Mouse (Mus musculus): ENCODE data around the gene Ccdc107.
"Not testable (repeated sequence)": the region's sequence is repeated elsewhere in the genome, so short reads cannot be mapped to it uniquely, and the experiment has no call there.

The Ccdc107 gene

DNA sequence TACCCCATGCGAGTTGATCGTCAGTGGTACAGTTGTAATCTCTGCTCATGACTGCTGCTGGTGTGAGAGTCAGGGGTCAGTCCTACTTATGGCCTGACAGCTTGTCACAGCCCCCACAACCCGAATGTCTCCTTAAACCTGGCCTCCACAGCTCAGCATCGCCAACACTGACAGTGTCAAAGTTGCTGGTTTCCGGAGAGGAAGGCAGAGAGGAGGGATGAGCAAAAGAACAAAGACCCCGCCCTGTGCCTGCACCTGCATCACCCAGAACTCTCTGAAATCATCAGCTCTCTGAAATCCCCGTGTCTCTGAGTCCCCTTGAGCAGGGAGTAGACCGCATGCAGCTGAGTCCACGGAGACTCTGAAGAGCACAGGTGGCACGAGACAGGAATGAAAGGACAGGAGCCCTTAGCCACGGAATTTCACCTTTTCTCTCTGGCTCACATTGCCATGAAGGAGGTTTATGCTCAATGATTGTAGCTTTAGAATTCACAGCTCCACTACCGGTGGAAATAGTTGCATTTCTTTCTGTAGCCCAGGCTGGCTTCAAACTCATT lies 9.1 kb upstream of the Ccdc107 start, which contains the start of gene Sit1:
Sit1 (minus strand) TSS at position 200 of the 557 bp plus-strand sequence.
- in situ Hi-C loops (cut with MboI): loop anchor here (5.0 kb wide), 1 partner anchor 41 kb away; the partner anchor contains the start of gene Tesk1

DNA sequence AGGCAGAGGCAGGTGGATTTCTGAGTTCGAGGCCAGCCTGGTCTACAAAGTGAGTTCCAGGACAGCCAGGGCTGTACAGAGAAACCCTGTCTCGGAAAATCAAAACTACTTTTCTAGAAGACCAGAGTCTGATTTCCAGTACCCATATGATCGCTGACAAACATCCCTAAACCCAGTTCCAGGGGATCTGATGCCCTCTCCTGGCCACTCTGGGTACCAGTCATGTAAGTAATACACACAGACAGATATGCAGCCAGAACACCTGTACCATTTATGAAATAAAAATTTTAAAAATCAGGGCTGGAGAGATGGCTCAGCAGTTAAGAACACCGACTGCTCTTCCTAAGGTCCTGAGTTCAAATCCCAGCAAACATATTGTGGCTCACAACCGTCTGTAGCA lies 7.0 kb upstream of the Ccdc107 start:
- in situ Hi-C loops (cut with MboI): not testable (repeated sequence)

DNA sequence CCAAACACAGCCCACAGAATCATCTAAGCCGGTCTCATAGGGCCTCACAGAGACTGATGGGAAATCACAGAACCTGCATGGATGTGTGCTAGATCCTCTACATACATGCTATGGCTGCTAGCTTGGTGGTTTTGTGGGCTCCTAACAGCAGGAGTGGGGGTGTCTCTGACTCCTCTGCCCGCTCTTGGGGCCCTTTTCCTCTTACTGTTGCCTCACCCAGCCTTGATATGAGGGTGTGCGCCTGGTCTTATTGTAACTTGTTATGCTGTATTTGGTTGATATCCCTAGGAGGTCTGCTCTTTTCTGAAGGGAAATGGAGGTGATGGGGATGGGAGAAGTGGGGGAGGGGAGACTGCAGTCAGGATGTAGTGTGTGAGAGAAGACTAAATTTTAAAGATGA lies 3.1 kb upstream of the Ccdc107 start:
- in situ Hi-C loops (cut with MboI): no loop called here

DNA sequence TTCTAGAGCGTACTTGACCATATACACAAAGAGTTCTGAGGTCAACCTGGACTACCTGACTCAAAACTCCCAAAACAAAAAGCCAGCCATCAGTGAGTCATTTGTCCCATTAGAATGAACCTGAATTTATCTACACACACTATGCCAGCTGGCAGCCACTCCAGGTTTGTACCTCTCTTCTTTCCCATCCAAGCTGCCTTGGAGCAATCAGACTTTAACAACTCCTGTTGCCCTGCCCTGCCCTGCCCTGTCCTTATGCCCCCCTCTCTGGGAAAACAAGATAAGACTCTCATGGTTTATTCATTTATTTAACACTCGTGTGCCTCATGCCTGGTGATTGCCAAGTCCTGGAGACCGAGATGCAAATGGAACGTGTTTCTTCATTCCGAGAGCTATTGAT lies 1.9 kb upstream of the Ccdc107 start:
- in situ Hi-C loops (cut with MboI): no loop called here

DNA sequence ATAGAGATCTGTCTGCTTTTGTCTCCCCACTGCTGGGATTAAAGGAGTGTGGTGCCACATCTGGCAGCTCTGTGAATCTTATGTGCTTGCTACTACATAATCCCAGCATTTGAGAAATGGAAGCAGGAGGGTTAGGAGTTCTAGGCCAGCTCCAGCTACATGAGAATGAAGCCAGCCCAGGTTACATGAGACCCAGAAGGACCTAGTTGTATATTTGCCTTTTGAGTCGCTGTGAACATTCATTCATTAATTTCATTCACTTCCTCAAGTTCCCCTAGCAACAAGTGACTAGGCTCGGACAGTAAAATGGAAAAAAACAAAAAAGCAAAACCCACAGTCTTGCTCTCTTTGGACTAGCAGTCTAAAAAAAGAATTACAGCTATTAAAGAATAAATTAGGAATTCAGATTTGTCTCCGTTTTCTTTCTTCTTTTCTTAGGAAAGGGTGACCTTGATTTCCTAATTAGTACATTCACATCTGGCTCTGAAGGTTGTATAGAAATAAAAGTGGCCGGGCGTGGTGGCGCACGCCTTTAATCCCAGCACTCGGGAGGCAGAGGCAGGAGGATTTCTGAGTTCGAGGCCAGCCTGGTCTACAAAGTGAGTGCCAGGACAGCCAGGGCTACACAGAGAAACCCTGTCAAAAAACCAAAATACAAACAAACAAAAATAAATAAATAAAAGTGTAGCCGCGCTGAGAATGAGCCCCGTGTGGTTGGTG lies 439 bp upstream of the Ccdc107 start:
- in situ Hi-C loops (cut with MboI): no loop called here

DNA sequence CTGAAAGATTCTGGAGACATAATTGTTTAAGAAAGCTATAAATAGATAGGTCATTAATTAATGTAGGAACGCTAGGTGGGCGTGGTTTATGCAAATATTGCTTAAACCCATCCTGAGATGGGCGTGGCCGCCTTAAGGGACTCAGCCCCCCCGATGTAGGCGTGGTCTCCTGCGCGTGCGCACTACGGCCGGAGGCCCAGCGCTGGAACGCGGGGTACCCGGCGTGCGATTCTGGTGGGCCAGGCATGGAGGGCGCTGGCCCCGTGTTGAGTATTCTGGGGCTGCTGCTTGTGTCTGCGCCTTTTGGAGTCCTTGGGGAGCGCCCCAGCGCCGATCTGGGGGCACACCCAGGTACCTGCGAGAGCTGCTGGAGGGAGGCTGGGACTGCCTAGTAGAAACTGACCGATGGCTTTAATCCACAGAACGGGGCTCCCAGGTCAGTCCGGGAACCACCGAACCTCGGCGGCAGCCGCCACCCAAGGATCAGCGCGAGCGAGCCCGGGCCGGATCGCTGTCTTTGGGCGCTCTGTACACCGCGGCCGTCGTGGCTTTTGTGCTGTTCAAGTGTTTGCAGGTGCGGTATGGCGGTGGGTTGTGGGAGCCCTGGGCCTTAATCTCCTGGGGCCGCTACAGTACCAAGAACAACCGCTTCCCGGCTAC lies 616 bp downstream of the Ccdc107 start:
- in situ Hi-C loops (cut with MboI): no loop called here

DNA sequence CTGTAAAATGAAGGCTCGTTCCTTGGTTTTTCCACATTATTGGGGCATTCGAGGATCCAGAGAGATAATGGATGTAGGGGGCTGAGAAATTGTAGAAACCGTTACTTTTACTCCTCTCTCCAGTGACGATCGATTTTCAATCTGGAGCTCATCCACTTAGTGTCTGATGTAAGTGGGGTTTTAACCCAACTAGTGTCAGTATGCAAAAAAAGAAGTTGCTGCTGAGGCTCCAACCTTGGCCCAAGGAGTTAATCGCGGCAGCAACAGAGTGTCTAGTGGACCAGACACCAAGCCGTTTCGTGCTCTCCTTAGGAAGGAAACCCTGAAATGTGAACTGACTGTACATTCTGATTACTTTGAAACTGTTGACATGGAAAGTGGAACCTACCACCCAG lies 1.1 kb downstream of the Ccdc107 start:
- in situ Hi-C loops (cut with MboI): no loop called here

DNA sequence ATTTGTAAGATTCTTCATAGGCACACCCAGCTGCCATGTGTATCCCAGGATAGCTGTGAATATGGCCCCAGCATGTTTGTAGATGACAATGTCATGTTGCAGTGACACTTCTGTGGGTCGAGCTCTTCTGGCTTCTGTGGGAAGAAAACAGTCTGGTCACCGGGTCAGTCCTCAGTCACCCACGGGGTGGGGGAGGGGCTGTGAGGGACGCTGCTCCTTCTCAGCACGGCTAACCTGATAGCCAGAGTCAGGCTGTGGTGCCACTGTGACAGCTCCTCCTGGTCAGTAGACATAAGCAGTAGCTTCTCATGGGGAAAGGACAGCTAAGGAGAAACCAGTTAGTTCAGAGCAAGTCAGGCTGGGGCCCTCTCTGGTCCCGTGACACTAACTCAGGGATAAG lies 3.9 kb downstream of the Ccdc107 start:
- in situ Hi-C loops (cut with MboI): no loop called here

DNA sequence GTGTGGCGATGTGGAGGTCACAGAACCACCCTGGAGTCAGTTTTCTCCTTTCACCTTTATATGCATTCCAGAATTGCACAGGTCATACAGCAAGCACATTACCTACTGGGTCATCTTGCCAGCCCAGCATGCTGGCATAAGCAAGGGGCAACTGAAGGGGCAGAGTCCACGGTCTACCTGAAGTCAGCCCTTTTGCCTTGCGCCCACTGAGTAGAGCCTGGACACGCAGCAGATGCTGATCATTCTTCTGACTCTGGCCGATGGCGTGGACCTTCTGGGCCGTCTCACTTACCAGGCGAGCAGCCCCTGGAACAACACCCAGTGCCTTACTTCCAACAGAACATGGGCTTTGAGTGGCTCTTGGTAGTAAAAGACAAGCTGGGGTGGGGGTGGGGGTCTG lies 4.7 kb downstream of the Ccdc107 start:
- in situ Hi-C loops (cut with MboI): no loop called here

DNA sequence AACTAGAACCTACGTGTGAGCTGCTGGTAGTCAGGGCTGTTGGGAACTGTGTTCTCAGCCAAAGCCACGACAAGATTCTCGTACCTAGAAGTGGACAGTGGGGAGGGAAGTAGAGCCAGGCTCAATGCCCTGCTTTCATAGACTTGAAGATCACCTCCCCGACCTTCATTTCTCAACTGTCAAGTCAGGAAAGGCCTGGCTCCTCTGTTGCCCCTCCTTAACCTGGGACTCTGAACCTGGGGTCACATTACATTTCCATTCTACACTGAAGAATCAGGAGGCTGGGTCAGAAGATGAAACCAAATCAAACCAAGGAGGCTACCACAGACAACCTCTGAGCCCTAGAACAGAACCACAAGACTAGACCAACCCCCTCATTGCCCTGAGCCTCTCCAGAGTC lies 5.2 kb downstream of the Ccdc107 start:
- in situ Hi-C loops (cut with MboI): no loop called here

DNA sequence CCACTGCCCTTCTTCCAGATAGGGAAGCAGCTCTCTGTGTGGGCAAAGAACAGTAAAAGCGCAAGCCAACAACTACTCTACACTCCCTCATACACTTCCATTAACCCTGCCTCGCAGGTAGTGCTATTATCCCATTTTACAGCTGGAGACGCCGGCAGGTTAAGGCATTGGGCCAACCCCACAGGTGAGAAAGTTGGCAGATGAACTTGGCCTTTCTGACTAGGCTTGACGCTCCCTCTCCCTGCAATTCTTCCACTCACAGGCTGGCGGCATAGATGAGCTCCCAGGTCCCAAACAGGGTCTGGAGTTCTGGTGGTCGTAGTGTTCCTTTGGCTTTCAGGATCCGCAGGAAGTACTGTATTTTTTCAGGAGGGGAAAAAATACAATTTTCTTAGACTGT lies 6.3 kb downstream of the Ccdc107 start:
- in situ Hi-C loops (cut with MboI): no loop called here

DNA sequence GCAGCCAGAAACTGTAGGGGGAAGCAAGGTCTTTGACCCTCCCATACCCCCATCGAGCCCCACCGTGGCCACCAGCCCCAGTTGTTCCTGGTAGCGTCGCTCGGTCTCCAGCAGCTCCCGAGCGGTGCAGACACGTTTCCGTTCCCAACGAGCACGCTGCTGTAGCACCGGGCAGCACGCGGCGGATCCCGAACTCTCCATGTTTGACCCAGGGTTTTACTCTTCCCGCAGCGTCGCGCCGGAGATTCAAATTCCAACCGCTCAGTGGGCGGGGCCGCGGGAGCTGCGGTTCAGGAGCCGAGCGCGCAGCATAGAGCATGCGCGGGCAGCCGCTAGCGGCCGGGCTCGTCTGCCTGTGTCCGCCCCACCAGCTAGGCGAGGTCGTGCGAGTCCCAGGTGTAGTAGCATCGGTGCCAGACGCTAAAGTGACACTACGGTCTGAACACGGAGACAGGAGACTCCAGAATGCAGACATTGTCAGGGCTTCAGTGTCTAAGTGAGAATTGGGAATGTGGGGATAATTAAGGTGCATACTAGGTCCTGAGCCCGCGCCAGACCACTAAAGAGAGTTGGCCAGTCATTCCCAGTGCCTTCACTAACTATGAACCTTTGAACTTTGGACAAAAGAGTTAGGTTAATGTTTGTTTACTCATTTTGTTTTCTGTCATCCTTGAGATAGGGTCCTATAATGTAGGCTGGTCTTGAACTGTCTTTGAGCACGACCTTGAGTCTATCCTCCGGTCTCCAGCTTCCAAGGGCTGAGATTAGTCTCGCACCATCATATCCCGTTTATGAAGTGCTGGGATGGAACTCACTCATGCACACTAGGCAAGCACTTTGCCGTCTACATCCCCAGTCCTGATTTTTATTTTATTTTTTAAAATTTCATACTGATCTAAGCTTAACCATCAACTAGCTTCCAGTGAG lies 7.0 kb downstream of the Ccdc107 start, which contains the start of gene Arhgef39:
Arhgef39 (minus strand) TSS at position 289 of the 927 bp plus-strand sequence.
- in situ Hi-C loops (cut with MboI): no loop called here

DNA sequence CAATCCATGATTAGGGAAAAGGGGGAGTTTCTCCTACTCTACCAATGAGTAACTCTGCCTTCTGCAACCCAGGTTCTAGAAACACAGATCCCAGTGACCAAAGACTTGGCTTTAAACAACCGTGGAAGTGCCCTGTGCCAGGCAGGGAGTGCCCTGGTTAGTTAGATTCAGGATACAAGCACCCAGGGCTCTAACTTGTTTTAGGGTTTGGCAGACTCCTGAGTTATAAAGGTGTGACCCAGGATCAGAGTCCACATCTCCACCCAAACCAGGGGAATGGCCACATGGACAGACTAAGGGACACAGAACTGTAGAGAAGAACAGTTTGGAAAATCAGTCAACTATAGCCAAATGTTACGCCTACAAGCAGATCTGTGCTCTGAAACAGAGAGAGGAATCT lies 10.3 kb downstream of the Ccdc107 start:
- in situ Hi-C loops (cut with MboI): no loop called here

DNA sequence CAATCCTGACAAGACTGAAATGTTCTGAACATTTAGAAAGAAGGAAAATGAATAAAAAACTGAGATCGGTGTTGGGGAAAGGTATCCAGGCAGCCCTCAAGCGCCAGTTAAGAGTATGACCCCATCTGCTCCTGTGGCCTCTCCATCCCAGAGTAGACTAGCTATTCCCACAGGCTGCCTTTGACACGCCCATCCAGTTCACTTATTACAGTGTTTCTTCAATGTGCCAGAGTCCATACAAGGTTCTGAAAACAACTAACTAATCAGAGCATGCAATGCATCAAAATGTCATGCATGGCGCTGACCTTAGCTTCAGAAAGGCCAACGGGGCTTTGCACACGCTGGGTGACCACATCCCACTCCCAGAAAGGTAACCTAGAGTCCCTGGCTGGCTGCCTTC lies 10.8 kb downstream of the Ccdc107 start:
- in situ Hi-C loops (cut with MboI): no loop called here

DNA sequence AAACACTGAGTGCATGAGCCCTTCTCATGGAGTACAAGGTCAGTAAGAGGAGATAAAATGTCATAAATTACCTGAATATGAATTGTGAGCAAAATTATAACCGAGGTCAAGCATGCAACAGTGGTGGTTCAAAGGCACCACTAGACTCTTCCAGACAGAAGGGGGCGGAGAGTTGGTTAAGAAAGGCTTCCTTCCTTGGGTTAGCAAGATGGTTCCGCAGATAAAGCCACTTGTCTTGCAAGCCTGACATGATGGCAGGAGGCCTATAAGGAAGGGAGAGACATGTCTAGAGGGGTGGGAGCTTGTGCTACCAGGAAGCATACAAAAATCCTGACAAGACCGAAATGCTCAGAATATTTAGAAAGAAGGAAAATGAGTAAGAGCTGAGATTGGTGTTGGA lies 11.6 kb downstream of the Ccdc107 start:
- in situ Hi-C loops (cut with MboI): no loop called here

DNA sequence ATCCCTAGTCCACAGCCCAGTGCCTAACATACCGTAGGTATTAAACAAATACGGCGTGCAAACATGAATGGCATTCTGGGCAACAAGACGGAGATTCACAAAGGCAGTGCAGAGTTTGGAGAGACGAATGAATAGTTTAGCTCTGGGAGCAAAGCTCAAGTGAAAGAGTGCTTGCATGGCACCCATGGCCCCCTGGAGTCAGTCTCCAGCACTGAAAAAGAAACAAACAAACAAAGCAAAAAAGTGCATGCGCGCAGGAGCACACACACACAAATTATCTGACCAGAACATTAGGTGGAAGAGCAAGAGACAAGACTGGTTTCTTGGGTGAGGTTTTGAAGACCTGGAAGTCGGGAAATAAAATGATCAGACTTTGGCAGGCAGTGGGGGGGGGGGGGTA lies 13.4 kb downstream of the Ccdc107 start:
- in situ Hi-C loops (cut with MboI): no loop called here

DNA sequence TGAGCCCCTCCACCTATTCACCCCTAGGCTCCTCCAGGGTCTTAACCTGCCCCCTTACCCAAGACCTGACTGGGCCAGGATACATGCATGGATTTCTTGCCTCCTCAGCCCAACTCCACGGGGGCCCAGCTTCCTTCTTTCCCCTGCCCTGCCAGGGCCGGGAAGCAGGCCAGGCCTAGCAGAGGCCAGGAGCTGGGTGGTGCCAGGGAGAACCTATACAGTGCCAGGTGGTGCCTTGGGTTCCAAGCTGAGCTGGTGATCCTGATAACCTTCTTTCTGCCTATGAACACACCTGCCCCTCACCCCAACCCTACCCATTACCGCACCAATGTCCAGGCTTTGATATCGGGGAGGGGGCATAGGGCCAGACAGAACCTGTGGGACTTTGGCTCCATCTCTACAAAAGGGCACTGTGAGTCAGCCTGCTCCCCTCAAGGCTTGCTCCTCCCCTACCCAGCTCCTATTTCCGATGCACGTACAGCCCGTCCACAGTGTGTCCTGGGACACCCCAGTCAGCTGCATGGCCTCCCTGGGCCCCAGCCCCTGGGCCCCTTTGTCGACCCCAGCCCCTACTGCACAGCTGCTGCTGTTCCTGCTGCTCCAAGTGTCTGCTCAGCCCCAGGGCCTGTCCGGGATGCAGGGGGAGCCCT lies 14.0 kb downstream of the Ccdc107 start, which contains the start of gene Car9:
Car9 (plus strand) TSS at position 431 of the 650 bp plus-strand sequence.
- in situ Hi-C loops (cut with MboI): no loop called here

DNA sequence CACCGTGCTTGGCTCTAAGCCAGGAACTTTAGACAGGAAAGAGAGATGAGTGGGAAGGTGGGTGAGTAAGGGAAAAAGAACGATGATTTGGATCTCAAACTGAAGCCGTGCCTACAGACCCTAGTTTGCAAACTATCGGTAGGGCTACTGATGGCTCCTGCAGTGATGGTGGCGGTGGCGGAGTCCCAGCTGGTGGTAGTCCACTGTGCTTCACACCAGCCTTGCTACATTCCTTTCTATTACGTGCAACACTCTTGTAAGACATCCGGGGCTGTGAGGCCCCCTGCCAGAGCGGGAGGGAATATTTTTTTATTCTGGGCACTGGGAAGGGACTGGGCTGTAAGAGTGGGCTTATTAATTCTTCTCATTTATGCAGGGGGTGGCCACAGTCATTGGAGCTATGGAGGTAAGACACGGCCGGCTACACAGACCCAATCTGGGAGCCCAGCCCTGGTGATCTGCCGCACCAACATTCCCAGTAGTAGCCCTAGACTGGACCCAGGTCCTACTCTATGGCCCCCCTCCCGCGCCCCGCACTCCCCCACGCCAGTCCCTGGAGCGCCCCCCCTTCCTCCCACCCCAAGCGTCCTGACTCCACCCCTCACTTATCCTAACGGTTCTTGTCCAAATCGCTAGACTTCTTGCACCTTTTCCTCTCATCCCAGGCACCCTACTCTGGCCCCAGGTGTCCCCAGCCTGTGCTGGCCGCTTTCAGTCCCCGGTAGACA lies 15.4 kb downstream of the Ccdc107 start:
- in situ Hi-C loops (cut with MboI): no loop called here

DNA sequence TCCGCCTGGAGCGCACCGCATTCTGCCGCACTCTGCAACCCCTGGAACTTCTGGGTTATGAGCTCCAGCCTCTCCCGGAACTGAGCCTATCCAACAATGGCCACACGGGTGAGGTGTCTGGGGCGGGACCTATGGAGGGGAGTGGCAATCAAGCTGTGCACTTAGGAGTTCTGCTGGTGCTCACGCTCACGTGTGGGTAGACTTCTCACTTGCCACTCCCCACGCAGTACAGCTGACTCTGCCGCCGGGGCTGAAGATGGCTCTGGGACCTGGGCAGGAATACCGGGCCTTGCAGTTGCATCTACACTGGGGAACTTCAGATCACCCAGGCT lies 15.9 kb downstream of the Ccdc107 start:
- in situ Hi-C loops (cut with MboI): no loop called here

DNA sequence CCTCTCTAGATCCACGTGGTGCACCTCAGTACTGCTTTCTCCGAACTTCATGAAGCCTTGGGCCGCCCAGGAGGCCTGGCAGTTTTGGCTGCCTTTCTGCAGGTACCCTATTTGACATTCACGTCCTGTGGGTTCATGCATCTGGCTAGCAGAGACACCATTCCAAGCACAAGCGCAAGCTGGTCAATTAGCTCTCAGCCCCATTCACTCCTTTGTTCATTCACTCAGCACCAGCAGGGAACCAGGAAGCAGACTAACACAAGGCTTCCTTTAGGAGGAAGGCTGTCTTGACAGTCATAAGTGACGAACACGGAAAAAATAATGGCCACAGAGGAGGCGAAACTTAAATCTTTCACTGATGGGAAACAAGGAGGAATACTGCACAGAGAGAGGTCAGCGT lies 16.4 kb downstream of the Ccdc107 start:
- in situ Hi-C loops (cut with MboI): no loop called here
